Comparison of ENCODE assay signal across 16 mouse cellular contexts in the genomic region with DNA sequence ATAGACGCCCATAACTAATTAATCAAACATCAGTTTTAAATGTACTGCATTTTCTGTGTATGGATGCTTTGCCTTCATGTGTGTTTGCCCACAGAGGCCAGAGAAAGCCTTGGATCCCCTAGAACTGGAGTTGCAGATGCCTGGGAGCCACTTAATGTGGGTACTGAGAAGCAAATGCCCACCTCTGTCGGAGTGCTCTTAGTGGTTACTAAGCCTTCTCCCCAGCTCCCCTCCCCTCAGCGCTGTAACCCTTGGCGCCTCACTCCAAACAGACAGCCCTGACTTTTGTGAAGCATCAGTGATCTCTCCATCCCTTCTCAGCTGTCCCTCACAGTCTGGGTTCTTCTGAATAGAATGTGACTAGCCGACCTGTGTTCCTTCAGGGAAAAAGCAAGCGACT. TPM values are rescaled to one million over a fixed set of nuclear protein-coding genes. Genes with fewer than 3 reads are reported as not detected.
DNase-seq lines count a peak whose midpoint lies in the region; ATAC-seq and TF ChIP-seq lines count a peak whose summit lies in the region.
"Had no signal": no experiment of that assay in that cellular context is flagged by ENCODE, and none has a peak within 500 bp of the region (broad histone marks: within the 10 kb centered on the region; RNA-seq: fewer than 3 reads in every experiment).

No protein-coding gene starts in this region.

- no peaks in the 10 kb centered on the region for H3K9me3 ChIP-seq in kidney, embryonic 15.5 days (replicated peaks)
- no peaks in the 10 kb centered on the region for H3K9me3 ChIP-seq in limb, embryonic 12.5 days
- H3K9me3 ChIP-seq in midbrain, embryonic 14.5 days (ENCODE audit: control insufficient read depth, low read length) = no peaks in the 10 kb centered on the region
- H3K9me3 ChIP-seq: forebrain, embryonic 15.5 days; heart, embryonic 10.5 days had no signal

- intact Hi-C loops in gastrocnemius, adult 2 months (cut with DNase I) = no loop called here

- no peak overlapping the region for H3K4me2 ChIP-seq in kidney, embryonic 15.5 days
- no peak overlapping the region for H3K4me2 ChIP-seq in limb, embryonic 12.5 days
- no peak overlapping the region for H3K4me2 ChIP-seq in midbrain, embryonic 14.5 days (ENCODE audit: low read length)
- H3K4me2 ChIP-seq: forebrain, embryonic 15.5 days had no signal

- DNase-seq in gastrocnemius, adult 2 months = no peak
- no peak for DNase-seq in gastrocnemius, postnatal 10 days
- no peak for DNase-seq in kidney, adult 11 months
- peak; percentile 72 for DNase-seq in thymus, postnatal 25 days
- DNase-seq in midbrain, embryonic 14.5 days = no peak
- DNase-seq in adrenal gland, postnatal 36 days = no peak
- DNase-seq: cerebellum, adult 11-12 months; kidney, postnatal 36 days; liver had no signal

- WGBS in kidney, embryonic 15.5 days = 77% methylated on average over 6 of the region's 6 CpGs
- WGBS in limb, embryonic 12.5 days = 84% methylated on average over 6 of the region's 6 CpGs
- 76% methylated on average over 6 of the region's 6 CpGs for WGBS in midbrain, embryonic 14.5 days

- H3K27me3 ChIP-seq in kidney, embryonic 15.5 days = no peaks in the 10 kb centered on the region
- no peaks in the 10 kb centered on the region for H3K27me3 ChIP-seq in limb, embryonic 12.5 days
- no peaks in the 10 kb centered on the region for H3K27me3 ChIP-seq in midbrain, embryonic 14.5 days (ENCODE audit: control insufficient read depth, insufficient read depth, low read length)
- H3K27me3 ChIP-seq: forebrain, embryonic 15.5 days had no signal

- ATAC-seq in kidney, embryonic 15.5 days (replicated peaks; ENCODE audit: low FRiP score) = no peak
- no peak for ATAC-seq in limb, embryonic 12.5 days (ENCODE audit: insufficient number of reproducible peaks, insufficient read depth, low FRiP score, low TSS enrichment, low read depth)
- ATAC-seq in midbrain, embryonic 14.5 days (ENCODE audit: low FRiP score, low TSS enrichment) = no peak
- ATAC-seq: forebrain, embryonic 15.5 days; intestine, embryonic 16.5 days had no signal

- H3K4me3 ChIP-seq in gastrocnemius, adult 2 months = no peak overlapping the region
- H3K4me3 ChIP-seq in kidney, embryonic 15.5 days (replicated peaks) = no peak overlapping the region
- no peak overlapping the region for H3K4me3 ChIP-seq in limb, embryonic 12.5 days (replicated peaks)
- no peak overlapping the region for H3K4me3 ChIP-seq in midbrain, embryonic 14.5 days (replicated peaks; ENCODE audit: low read depth, low read length)
- H3K4me3 ChIP-seq: erythroblast, embryonic 14.5 days; forebrain, embryonic 15.5 days; heart, embryonic 10.5 days had no signal

- no peak overlapping the region for H3K9ac ChIP-seq in kidney, embryonic 15.5 days
- no peak overlapping the region for H3K9ac ChIP-seq in limb, embryonic 12.5 days (replicated peaks)
- no peak overlapping the region for H3K9ac ChIP-seq in midbrain, embryonic 14.5 days (replicated peaks; ENCODE audit: low read length)
- H3K9ac ChIP-seq: forebrain, embryonic 15.5 days had no signal

- 0 out of 2 replicates have a peak overlapping the region, but pooled peaks have one; percentile 32 for H3K27ac ChIP-seq in gastrocnemius, adult 2 months
- peak overlapping the region; percentile 54; the same call in 1 of the 2 replicates for H3K27ac ChIP-seq in kidney, embryonic 15.5 days
- peak overlapping the region; percentile 79 for H3K27ac ChIP-seq in limb, embryonic 12.5 days
- no peak overlapping the region for H3K27ac ChIP-seq in midbrain, embryonic 14.5 days (replicated peaks; ENCODE audit: low read depth, low read length)
- H3K27ac ChIP-seq: forebrain, embryonic 15.5 days; heart, embryonic 10.5 days; macrophage had no signal

- peaks cover 22% of the 10 kb centered on the region for H3K4me1 ChIP-seq in kidney, embryonic 15.5 days
- peaks cover 34% of the 10 kb centered on the region for H3K4me1 ChIP-seq in limb, embryonic 12.5 days (replicated peaks)
- H3K4me1 ChIP-seq in midbrain, embryonic 14.5 days (ENCODE audit: control insufficient read depth, insufficient read depth, low read length) = no peaks in the 10 kb centered on the region

- TF ChIP-seq CTCF in gastrocnemius, adult 2 months (IDR thresholded peaks at IDR 0.05) = no peak

- H3K36me3 ChIP-seq in kidney, embryonic 15.5 days = no peaks in the 10 kb centered on the region
- H3K36me3 ChIP-seq in limb, embryonic 12.5 days = no peaks in the 10 kb centered on the region
- H3K36me3 ChIP-seq in midbrain, embryonic 14.5 days (ENCODE audit: control insufficient read depth, insufficient read depth, low read length) = no peaks in the 10 kb centered on the region
- H3K36me3 ChIP-seq: forebrain, embryonic 15.5 days; heart, embryonic 10.5 days had no signal

RNA-seq across cellular contexts. Expression of a gene that starts 19.0 kb away (rescaled TPM):
- 100 to 1,000 TPM; 120 to 133 TPM for total RNA-seq in gastrocnemius, adult 2 months (2021)
- 100 to 1,000 TPM; 148 to 154 TPM for total RNA-seq in gastrocnemius, postnatal 10 days (2021)
- polyA plus RNA-seq in kidney, embryonic 15.5 days (2015; fragmentation: Nextera tagmentation; extraction: Ambion mirVana) = 224 and 241 TPM in 2 replicates
- 223 and 232 TPM in 2 replicates for polyA plus RNA-seq in limb, embryonic 12.5 days (2016; fragmentation: Nextera tagmentation; extraction: Ambion mirVana)
- polyA plus RNA-seq in midbrain, embryonic 14.5 days (2014; fragmentation: Nextera tagmentation; extraction: Ambion mirVana) = 327 and 366 TPM in 2 replicates
- 100 to 1,000 TPM; 210 to 233 TPM for total RNA-seq in adrenal gland, postnatal 36 days (2021)

RNA-seq across cellular contexts. Expression of a gene that starts 51.0 kb away (rescaled TPM):
- 1 to 10 TPM; 3.3 to 6.2 TPM for total RNA-seq in gastrocnemius, adult 2 months (2021)
- 10 to 100 TPM; 14.5 to 15.7 TPM for total RNA-seq in gastrocnemius, postnatal 10 days (2021)
- 7.6 and 8.2 TPM in 2 replicates for polyA plus RNA-seq in kidney, embryonic 15.5 days (2015; fragmentation: Nextera tagmentation; extraction: Ambion mirVana)
- polyA plus RNA-seq in limb, embryonic 12.5 days (2016; fragmentation: Nextera tagmentation; extraction: Ambion mirVana) = 4.8 and 7.1 TPM in 2 replicates
- polyA plus RNA-seq in midbrain, embryonic 14.5 days (2014; fragmentation: Nextera tagmentation; extraction: Ambion mirVana) = 1.9 and 2.8 TPM in 2 replicates
- 10 to 100 TPM; 10.9 to 14.1 TPM for total RNA-seq in adrenal gland, postnatal 36 days (2021)
